Mouse (Mus musculus): ENCODE measurements around the gene Zfp638. TPM values are rescaled to one million over a fixed set of nuclear protein-coding genes. Genes with fewer than 3 reads are reported as not detected.
"Not testable (repeated sequence)": the region's sequence is repeated elsewhere in the genome, so short reads cannot be mapped to it uniquely, and the experiment has no call there.

Gene Zfp638
- total and polyA plus RNA-seq, 2 experiments from 2014 or later, result 31.9 to 40.4 TPM

DNA sequence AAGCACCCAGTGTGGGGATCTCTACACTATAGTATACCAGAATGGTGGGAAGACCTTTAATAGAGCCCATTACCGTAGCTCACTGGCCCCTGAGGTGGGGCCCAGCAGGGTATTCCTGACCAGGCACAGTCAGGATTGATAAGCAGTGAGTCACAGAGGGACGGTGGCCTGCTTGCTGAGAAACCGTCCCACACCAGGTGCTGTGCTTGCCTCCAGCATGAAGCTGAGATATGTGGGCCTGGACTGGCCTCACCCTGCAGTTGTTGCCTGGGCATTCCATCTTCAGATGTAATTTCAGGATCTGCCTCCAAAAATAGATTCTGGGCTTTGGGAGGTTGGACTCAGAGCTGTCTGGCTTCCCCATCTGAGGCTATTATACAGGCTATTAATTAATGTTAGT is 155.1 kb downstream of the Zfp638 start:
- H3K4me3 ChIP-seq (ENCODE audit: low read depth, low read length), result no peak overlapping the region
- no peaks in the 10 kb centered on the region for H3K9me3 ChIP-seq (replicated peaks; ENCODE audit: control insufficient read depth, low read length)
- peaks cover 31% of the 10 kb centered on the region for H3K4me1 ChIP-seq (ENCODE audit: control insufficient read depth, insufficient read depth)
- ATAC-seq (ENCODE audit: insufficient read depth, low read depth) (peak; percentile 55; the same call in 1 of the 2 replicates), DNase-seq (ENCODE audit: low spot score) (no peak)
- H3K27me3 ChIP-seq (ENCODE audit: control insufficient read depth, insufficient read depth, low read length), result no peaks in the 10 kb centered on the region
- no peak overlapping the region for H3K9ac ChIP-seq (replicated peaks; ENCODE audit: low read depth, low read length)
- peak overlapping the region; percentile 69 for H3K4me2 ChIP-seq (ENCODE audit: low read depth, low read length)
- no peak for TF ChIP-seq CTCF (IDR thresholded peaks at IDR 0.05; ENCODE audit: low read depth)
- no peak for TF ChIP-seq EP300 (IDR thresholded peaks at IDR 0.05; ENCODE audit: low read depth)
- peak overlapping the region; percentile 56; the same call in 1 of the 2 replicates for H3K27ac ChIP-seq (ENCODE audit: low read depth)
- 0 out of 2 replicates have a peak, but pooled peaks cover 10% of the 10 kb centered on the region for H3K36me3 ChIP-seq (replicated peaks; ENCODE audit: control insufficient read depth, insufficient read depth, low read length)
- 8% methylated on average over 3 of the region's 3 CpGs for WGBS

GRCm38 (mm10) chr6:84025636-84026035 is 158.7 kb downstream of the Zfp638 start:
- H3K9me3 ChIP-seq (replicated peaks; ENCODE audit: control insufficient read depth, low read length), result no peaks in the 10 kb centered on the region

DNA sequence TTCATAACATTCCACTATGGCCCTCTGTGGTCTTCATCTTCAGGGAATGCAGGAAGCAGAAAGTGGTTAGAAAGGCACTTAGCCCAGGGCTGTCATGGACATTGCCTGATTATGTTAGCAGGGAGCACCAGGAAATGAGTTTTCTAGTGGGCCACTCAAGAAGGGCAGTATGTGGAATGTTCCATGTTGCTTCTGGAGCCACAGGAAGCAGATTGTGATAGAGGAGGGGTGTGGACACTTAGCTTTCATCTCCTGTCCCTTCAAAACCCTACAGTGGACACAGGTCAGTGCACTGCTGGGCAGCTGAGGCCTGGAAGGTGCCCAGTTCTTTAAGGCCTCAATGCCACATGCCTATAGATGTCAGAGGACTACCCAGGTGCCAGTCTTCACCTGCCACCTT is 161.9 kb downstream of the Zfp638 start:
- H3K4me3 ChIP-seq (ENCODE audit: low read depth, low read length), result no peak overlapping the region
- H3K27ac ChIP-seq (ENCODE audit: low read depth), result no peak overlapping the region
- TF ChIP-seq EP300 (IDR thresholded peaks at IDR 0.05; ENCODE audit: low read depth), result no peak
- TF ChIP-seq CTCF (IDR thresholded peaks at IDR 0.05; ENCODE audit: low read depth), result no peak
- H3K4me1 ChIP-seq (ENCODE audit: control insufficient read depth, insufficient read depth), result 0 out of 2 replicates have a peak, but pooled peaks cover 4% of the 10 kb centered on the region
- no peak overlapping the region for H3K4me2 ChIP-seq (ENCODE audit: low read depth, low read length)
- no peak for DNase-seq (ENCODE audit: low spot score)
- ATAC-seq (ENCODE audit: insufficient read depth, low read depth), result no peak; the same call in 1 of the 2 replicates
- H3K9ac ChIP-seq (replicated peaks; ENCODE audit: low read depth, low read length), result no peak overlapping the region
- H3K27me3 ChIP-seq (ENCODE audit: control insufficient read depth, insufficient read depth, low read length), result no peaks in the 10 kb centered on the region
- no peaks in the 10 kb centered on the region for H3K9me3 ChIP-seq (replicated peaks; ENCODE audit: control insufficient read depth, low read length)
- 0 out of 2 replicates have a peak, but pooled peaks cover 17% of the 10 kb centered on the region for H3K36me3 ChIP-seq (replicated peaks; ENCODE audit: control insufficient read depth, insufficient read depth, low read length)

More at GRCm38 (mm10) chr6:84025636-84026035, 158.7 kb downstream of the Zfp638 start:
- DNase-seq (ENCODE audit: low spot score), result no peak
- Histone ChIP-seq H3K4me2 (ENCODE audit: low read depth, low read length) (no peak overlapping the region), H3K4me3 (ENCODE audit: low read depth, low read length) (no peak overlapping the region), H3K9ac (replicated peaks; ENCODE audit: low read depth, low read length) (no peak overlapping the region), H3K36me3 (replicated peaks; ENCODE audit: control insufficient read depth, insufficient read depth, low read length) (0 out of 2 replicates have a peak, but pooled peaks cover 17% of the 10 kb centered on the region), H3K27ac (ENCODE audit: low read depth) (no peak overlapping the region), H3K4me1 (ENCODE audit: control insufficient read depth, insufficient read depth) (peaks cover 29% of the 10 kb centered on the region), H3K27me3 (ENCODE audit: control insufficient read depth, insufficient read depth, low read length) (no peaks in the 10 kb centered on the region)
- 86% methylated on average over 3 of the region's 3 CpGs for WGBS
- TF ChIP-seq EP300 (IDR thresholded peaks at IDR 0.05; ENCODE audit: low read depth), result no peak
- no peak for TF ChIP-seq CTCF (IDR thresholded peaks at IDR 0.05; ENCODE audit: low read depth)
- no peak for ATAC-seq (ENCODE audit: insufficient read depth, low read depth)

DNA sequence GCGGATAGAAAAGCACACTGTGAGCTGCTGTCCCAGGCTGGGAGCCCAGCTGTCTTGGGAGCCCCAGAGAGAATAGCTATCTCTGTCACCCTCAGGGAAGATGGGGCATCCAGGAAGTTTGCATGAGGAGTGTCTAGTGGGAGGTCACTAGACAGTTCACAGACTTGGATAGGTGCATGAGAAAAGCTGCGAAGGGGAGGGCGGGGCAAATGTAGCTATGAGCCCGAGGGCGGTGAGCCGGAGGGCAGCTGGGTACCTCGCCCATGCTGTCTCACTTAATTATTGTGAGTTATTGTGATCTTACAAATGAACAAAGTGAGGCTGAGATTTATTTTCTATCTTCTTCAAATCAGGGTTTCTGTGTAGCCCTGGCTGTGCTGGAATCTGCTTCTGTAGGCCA is 162.9 kb downstream of the Zfp638 start:
- ATAC-seq (ENCODE audit: insufficient read depth, low read depth), result no peak
- WGBS, result 91% methylated on average over 7 of the region's 7 CpGs
- TF ChIP-seq EP300 (IDR thresholded peaks at IDR 0.05; ENCODE audit: low read depth), result no peak

GRCm38 (mm10) chr6:84032516-84032915 is 165.6 kb downstream of the Zfp638 start:
- H3K4me1 ChIP-seq (ENCODE audit: control insufficient read depth, insufficient read depth); H3K4me2 ChIP-seq (ENCODE audit: low read depth, low read length); ATAC-seq (ENCODE audit: insufficient read depth, low read depth); DNase-seq (ENCODE audit: low spot score); H3K27ac ChIP-seq (ENCODE audit: low read depth); H3K9me3 ChIP-seq (replicated peaks; ENCODE audit: control insufficient read depth, low read length); H3K27me3 ChIP-seq (ENCODE audit: control insufficient read depth, insufficient read depth, low read length); H3K4me3 ChIP-seq (ENCODE audit: low read depth, low read length); H3K9ac ChIP-seq (replicated peaks; ENCODE audit: low read depth, low read length): not testable (repeated sequence)
- 23% methylated on average over 5 of the region's 5 CpGs for WGBS
- H3K36me3 ChIP-seq (replicated peaks; ENCODE audit: control insufficient read depth, insufficient read depth, low read length), result peaks cover 11% of the 10 kb centered on the region; the same call in 1 of the 2 replicates

More for the DNA sequence above, 162.9 kb downstream of the Zfp638 start:
- Histone ChIP-seq H3K27ac (ENCODE audit: low read depth) (no peak overlapping the region), H3K27me3 (ENCODE audit: control insufficient read depth, insufficient read depth, low read length) (no peaks in the 10 kb centered on the region), H3K4me1 (ENCODE audit: control insufficient read depth, insufficient read depth) (0 out of 2 replicates have a peak, but pooled peaks cover 4% of the 10 kb centered on the region), H3K9me3 (replicated peaks; ENCODE audit: control insufficient read depth, low read length) (no peaks in the 10 kb centered on the region), H3K4me3 (ENCODE audit: low read depth, low read length) (no peak overlapping the region), H3K9ac (replicated peaks; ENCODE audit: low read depth, low read length) (no peak overlapping the region), H3K4me2 (ENCODE audit: low read depth, low read length) (no peak overlapping the region), H3K36me3 (replicated peaks; ENCODE audit: control insufficient read depth, insufficient read depth, low read length) (0 out of 2 replicates have a peak, but pooled peaks cover 17% of the 10 kb centered on the region)
- no peak for DNase-seq (ENCODE audit: low spot score)

Other genes with a start within 250 kb of the Zfp638 start
- gene Clec4f, start 210.9 kb upstream of the Zfp638 start, total RNA-seq (2014; rRNA removed; ENCODE audit: low replicate concordance), result 1.7 TPM in 1 of 2 replicates, not detected in the other
- gene Clec4f, start 210.9 kb upstream of the Zfp638 start, polyA plus RNA-seq (2015; fragmentation: Nextera tagmentation; extraction: Ambion mirVana), result 0.59 and 0.66 TPM in 2 replicates
- gene Cd207, start 189.3 kb upstream of the Zfp638 start, total RNA-seq (2014; rRNA removed; ENCODE audit: low replicate concordance), result 0.11 and 0.19 TPM in 2 replicates
- gene Cd207, start 189.3 kb upstream of the Zfp638 start, polyA plus RNA-seq (2015; fragmentation: Nextera tagmentation; extraction: Ambion mirVana), result 0.75 and 1.2 TPM in 2 replicates
- gene Vax2, start 155.8 kb upstream of the Zfp638 start, total RNA-seq (2014; rRNA removed; ENCODE audit: low replicate concordance), result not detected in 2 replicates
- gene Vax2, start 155.8 kb upstream of the Zfp638 start, polyA plus RNA-seq (2015; fragmentation: Nextera tagmentation; extraction: Ambion mirVana), result not detected in 2 replicates
- 0.15 and 4.1 TPM in 2 replicates for gene Atp6v1b1, start 124.1 kb upstream of the Zfp638 start, total RNA-seq (2014; rRNA removed; ENCODE audit: low replicate concordance)
- 0.10 TPM in 1 of 2 replicates, not detected in the other for gene Atp6v1b1, start 124.1 kb upstream of the Zfp638 start, polyA plus RNA-seq (2015; fragmentation: Nextera tagmentation; extraction: Ambion mirVana)
- not detected in 2 replicates for gene Ankrd53, start 104.5 kb upstream of the Zfp638 start, total RNA-seq (2014; rRNA removed; ENCODE audit: low replicate concordance)
- gene Ankrd53, start 104.5 kb upstream of the Zfp638 start, polyA plus RNA-seq (2015; fragmentation: Nextera tagmentation; extraction: Ambion mirVana), result 0.16 TPM in 2 replicates
- 78.9 and 85.9 TPM in 2 replicates for gene Tex261, start 91.3 kb upstream of the Zfp638 start, total RNA-seq (2014; rRNA removed; ENCODE audit: low replicate concordance)
- 102 and 109 TPM in 2 replicates for gene Tex261, start 91.3 kb upstream of the Zfp638 start, polyA plus RNA-seq (2015; fragmentation: Nextera tagmentation; extraction: Ambion mirVana)
- gene Nagk, start 72.1 kb upstream of the Zfp638 start, total RNA-seq (2014; rRNA removed; ENCODE audit: low replicate concordance), result 44.3 and 50.9 TPM in 2 replicates
- 65.3 and 70.9 TPM in 2 replicates for gene Nagk, start 72.1 kb upstream of the Zfp638 start, polyA plus RNA-seq (2015; fragmentation: Nextera tagmentation; extraction: Ambion mirVana)
- gene Paip2b, start 35.4 kb upstream of the Zfp638 start, total RNA-seq (2014; rRNA removed; ENCODE audit: low replicate concordance), result 26.8 and 40.2 TPM in 2 replicates
- gene Paip2b, start 35.4 kb upstream of the Zfp638 start, polyA plus RNA-seq (2015; fragmentation: Nextera tagmentation; extraction: Ambion mirVana), result 11.6 and 13.0 TPM in 2 replicates
- 20.2 and 21.9 TPM in 2 replicates for gene Dysf, start 141.5 kb downstream of the Zfp638 start, total RNA-seq (2014; rRNA removed; ENCODE audit: low replicate concordance)
- gene Dysf, start 141.5 kb downstream of the Zfp638 start, polyA plus RNA-seq (2015; fragmentation: Nextera tagmentation; extraction: Ambion mirVana), result 14.1 and 15.0 TPM in 2 replicates